Mouse (Mus musculus) MEL (cell line): Measurements from ENCODE around the gene Tsg101. TPM values are rescaled to one million over a fixed set of nuclear protein-coding genes. Genes with fewer than 3 reads are reported as not detected.

Experiments used
- DNase-seq: peaks from one replicate; pipeline ENCODE4 v3.0.0; 2011; ENCODE audit warnings: low read depth, low spot score
- H3K27ac ChIP-seq: 2 replicates; pipeline ENCODE4 v1.5.1; 2012; ENCODE audit warnings: low read depth, mild to moderate bottlenecking, control low read depth, low read length, moderate library complexity; ENCODE audit not compliant: control insufficient read depth
- H3K27me3 ChIP-seq, 2 experiments: fragments of 150-350 bp in 1 of 2; sonication (generic) in 1 of 2; 2 replicates each; pipeline ENCODE4 v1.6.1; 2012; ENCODE audit warnings: low read length in 2 of 2, mild to moderate bottlenecking in 2 of 2, improper control_type of control experiment in 1 of 2, moderate library complexity in 1 of 2; ENCODE audit not compliant: insufficient read depth in 2 of 2, control insufficient read depth in 1 of 2
- H3K36me3 ChIP-seq, 2 experiments: 2 replicates each; pipeline ENCODE4 v1.6.1; 2012 to 2014; ENCODE audit warnings: low read length in 2 of 2, improper control_type of control experiment in 1 of 2, inconsistent platforms in 1 of 2, mild to moderate bottlenecking in 1 of 2; ENCODE audit not compliant: insufficient read depth in 2 of 2, control insufficient read depth in 1 of 2
- H3K4me1 ChIP-seq, 2 experiments: fragments of 150-350 bp in 1 of 2; sonication (generic) in 1 of 2; 2 replicates each; pipeline ENCODE4 v1.6.1; 2012; ENCODE audit warnings: low read length in 2 of 2, improper control_type of control experiment in 1 of 2, mild to moderate bottlenecking in 1 of 2; ENCODE audit not compliant: insufficient read depth in 2 of 2, control insufficient read depth in 1 of 2
- H3K4me3 ChIP-seq, 2 experiments: fragments of 150-350 bp in 1 of 2; sonication (generic) in 1 of 2; 2 replicates each; pipeline ENCODE4 v1.5.1; 2012; ENCODE audit warnings: low read depth in 2 of 2, low read length in 2 of 2, mild to moderate bottlenecking in 2 of 2, moderate library complexity in 2 of 2, control low read depth in 1 of 2, improper control_type of control experiment in 1 of 2; ENCODE audit not compliant: control insufficient read depth in 1 of 2, insufficient read depth in 1 of 2
- H3K79me2 ChIP-seq: 2 replicates; pipeline ENCODE4 v1.6.1; 2012; ENCODE audit warnings: mild to moderate bottlenecking, low read length, moderate library complexity; ENCODE audit not compliant: control insufficient read depth, poor library complexity, insufficient read depth
- H3K9ac ChIP-seq: 2 replicates; pipeline ENCODE4 v1.6.1; 2012; ENCODE audit warnings: low read depth, mild to moderate bottlenecking, control low read depth, low read length, moderate library complexity; ENCODE audit not compliant: control insufficient read depth, poor library complexity, severe bottlenecking
- H3K9me3 ChIP-seq: fragments of 150-350 bp; sonication (generic); replicated peaks from 2 replicates; pipeline ENCODE4 v1.6.1; 2012; ENCODE audit warnings: mild to moderate bottlenecking, low read length, improper control_type of control experiment, moderate library complexity; ENCODE audit not compliant: insufficient read depth
- CHD1 ChIP-seq: IDR thresholded peaks from 2 replicates; pipeline ENCODE4 v1.6.1; 2012; ENCODE audit warnings: low read depth, mild to moderate bottlenecking, inconsistent platforms, low read length, improper control_type of control experiment
- CHD2 ChIP-seq: IDR thresholded peaks from 2 replicates; pipeline ENCODE4 v1.6.1; 2011; ENCODE audit warnings: low read length, improper control_type of control experiment
- CTCF ChIP-seq, 3 experiments: IDR thresholded peaks in 2 of 3; conservative IDR thresholded peaks in 1 of 3; 2 replicates each; pipeline ENCODE4 v1.5.1; 2011 to 2012; ENCODE audit warnings: low read length in 3 of 3, low read depth in 2 of 3, mild to moderate bottlenecking in 2 of 3, improper control_type of control experiment in 1 of 3, inconsistent platforms in 1 of 3, mixed read lengths in 1 of 3, moderate library complexity in 1 of 3; ENCODE audit not compliant: control insufficient read depth in 1 of 3, insufficient read depth in 1 of 3, poor library complexity in 1 of 3, severe bottlenecking in 1 of 3
- ELF1 ChIP-seq: IDR thresholded peaks from 2 replicates; pipeline ENCODE4 v1.6.1; 2014; ENCODE audit warnings: low read depth, mild to moderate bottlenecking, inconsistent platforms, low read length, improper control_type of control experiment, moderate library complexity
- GABPA ChIP-seq: IDR thresholded peaks from 2 replicates; pipeline ENCODE4 v1.6.1; 2012; ENCODE audit warnings: low read depth, mild to moderate bottlenecking, inconsistent platforms, low read length, improper control_type of control experiment, moderate library complexity
- GATA1 ChIP-seq: IDR thresholded peaks from 2 replicates; pipeline ENCODE4 v1.6.1; 2011; ENCODE audit warnings: low read depth, low read length, improper control_type of control experiment
- MAX ChIP-seq: IDR thresholded peaks from 2 replicates; pipeline ENCODE4 v1.6.1; 2011; ENCODE audit warnings: low read length, improper control_type of control experiment
- MYB ChIP-seq: IDR thresholded peaks from 2 replicates; pipeline ENCODE4 v1.6.1; 2011; ENCODE audit warnings: mild to moderate bottlenecking, low read depth, low read length, improper control_type of control experiment
- NRF1 ChIP-seq: IDR thresholded peaks from 2 replicates; pipeline ENCODE4 v1.6.1; 2014; ENCODE audit warnings: low read depth, mild to moderate bottlenecking, inconsistent platforms, low read length, improper control_type of control experiment, moderate library complexity; ENCODE audit not compliant: poor library complexity, insufficient read depth, severe bottlenecking
- TBP ChIP-seq: IDR thresholded peaks from 2 replicates; pipeline ENCODE4 v1.8.0; 2011; ENCODE audit warnings: low read depth, low read length, improper control_type of control experiment
- TCF12 ChIP-seq: IDR thresholded peaks from 2 replicates; pipeline ENCODE4 v1.6.1; 2014; ENCODE audit warnings: low read depth, mild to moderate bottlenecking, inconsistent platforms, low read length, improper control_type of control experiment, moderate library complexity
- USF2 ChIP-seq, 2 experiments: IDR thresholded peaks; 2 replicates each; pipeline ENCODE4 v1.6.1; 2011 to 2012; ENCODE audit warnings: improper control_type of control experiment in 2 of 2, low read length in 2 of 2, borderline replicate concordance in 1 of 2, inconsistent platforms in 1 of 2, low read depth in 1 of 2, mild to moderate bottlenecking in 1 of 2; ENCODE audit not compliant: insufficient read depth in 1 of 2
- ZC3H11A ChIP-seq: IDR thresholded peaks from 2 replicates; pipeline ENCODE4 v1.6.1; 2012; ENCODE audit warnings: low read depth, mild to moderate bottlenecking, inconsistent platforms, low read length, improper control_type of control experiment
- ZKSCAN1 ChIP-seq: IDR thresholded peaks from 2 replicates; pipeline ENCODE4 v1.6.1; 2012; ENCODE audit warnings: low read depth, mild to moderate bottlenecking, inconsistent platforms, low read length, improper control_type of control experiment, moderate library complexity
- ZMIZ1 ChIP-seq: IDR thresholded peaks from 2 replicates; pipeline ENCODE4 v1.6.1; 2012; ENCODE audit warnings: low read depth, mild to moderate bottlenecking, inconsistent platforms, low read length, improper control_type of control experiment, moderate library complexity
- ZNF384 ChIP-seq: IDR thresholded peaks from 2 replicates; pipeline ENCODE4 v1.6.1; 2012; ENCODE audit warnings: low read depth, mild to moderate bottlenecking, inconsistent platforms, low read length, improper control_type of control experiment
- polyA plus RNA-seq, 2 experiments: library from polyadenylated mRNA; stranded (reverse) in 1 of 2; unstranded in 1 of 2; fragments of >175 nt in 1 of 2; fragments of >200 nt in 1 of 2; gene quantifications; 2 replicates each; pipeline versions ENCODE4 v1.2.1 to v1.2.4; 2012; ENCODE audit warnings: low replicate concordance in 2 of 2, low read depth in 1 of 2; ENCODE audit not compliant: insufficient read length in 2 of 2, insufficient read depth in 1 of 2, missing spikeins in 1 of 2
- total RNA-seq: library from RNA; depleted of rRNA; stranded (reverse); fragments of 300-350 nt; gene quantifications from 2 replicates; pipeline ENCODE4 v1.2.3, GENCODE M21; 2012

Tsg101 gene
- total and polyA plus RNA-seq, 3 experiments, result 25.3 to 88.9 TPM; not detected in 1

GRCm38 (mm10) chr7:46840787-46841525 lies 78.8 kb downstream of the Tsg101 start, which contains the start of gene Ldha:
Gene Ldha, plus strand, starts transcription at chr7:46841475.
- peaks cover 0 to 14% of the 10 kb centered on the region in 2 experiments; a peak in 2 of 4 replicates for H3K36me3 ChIP-seq
- TF ChIP-seq ZC3H11A, result no peak
- TF ChIP-seq USF2 (IDR thresholded peaks at IDR 0.05; ENCODE audit: borderline replicate concordance in 1 of 2, insufficient read depth in 1 of 2, low read depth in 1 of 2, low read length in 2 of 2), result no peak
- no peak for TF ChIP-seq GABPA
- H3K4me1 ChIP-seq, result peaks cover 13 to 20% of the 10 kb centered on the region in 2 experiments
- H3K4me3 ChIP-seq, result no peak within 1 kb of the TSS
- no peaks in the 10 kb centered on the region for H3K9me3 ChIP-seq
- H3K27me3 ChIP-seq, result no peaks in the 10 kb centered on the region
- peaks cover 6% of the 10 kb centered on the region for H3K79me2 ChIP-seq
- DNase-seq, result no peak
- no peak within 1 kb of the TSS for H3K27ac ChIP-seq
- no peak within 1 kb of the TSS for H3K9ac ChIP-seq

DNA sequence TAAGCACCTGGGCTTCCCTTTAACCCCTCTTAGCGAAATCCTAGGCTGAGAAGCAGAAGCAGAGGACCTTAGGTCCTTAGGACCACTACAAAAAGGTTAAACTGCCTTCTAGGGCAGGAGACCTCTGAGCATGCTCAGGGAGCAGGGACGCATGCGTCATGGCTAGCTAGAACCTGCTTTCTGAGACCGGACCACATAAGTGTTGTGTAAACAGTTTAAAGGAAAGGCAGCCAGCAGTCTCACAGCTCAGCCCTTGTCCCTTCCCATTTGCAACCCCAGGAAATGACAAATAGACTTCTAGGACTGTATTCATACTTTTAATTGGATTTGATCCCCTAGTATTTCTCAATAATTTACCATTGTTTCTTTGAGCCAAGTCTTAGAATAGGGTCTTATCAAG lies 79.4 kb downstream of the Tsg101 start:
- TF ChIP-seq CHD1 (no peak), TCF12 (no peak), MAX (no peak), TBP (no peak), NRF1 (0 out of 2 replicates have a peak, but pooled peaks have one; percentile 28), GABPA (no peak), ZNF384 (no peak), ZMIZ1 (no peak), CTCF (IDR thresholded peaks at IDR 0.05 in 2 of 3, conservative IDR thresholded peaks at IDR 0.05 in 1 of 3; ENCODE audit: control insufficient read depth in 1 of 3, insufficient read depth in 1 of 3, low read depth in 2 of 3, low read length in 3 of 3, poor library complexity in 1 of 3, severe bottlenecking in 1 of 3) (no peak), ELF1 (no peak), ZKSCAN1 (no peak), CHD2 (no peak), ZC3H11A (no peak), GATA1 (0 out of 2 replicates have a peak, but pooled peaks have one; percentile 57), MYB (no peak)
- no peak for DNase-seq
- H3K27ac ChIP-seq, result no peak overlapping the region

More for the DNA sequence above, 79.4 kb downstream of the Tsg101 start:
- Histone ChIP-seq H3K9ac (no peak overlapping the region), H3K4me3 (no peak overlapping the region), H3K27me3 (no peaks in the 10 kb centered on the region), H3K9me3 (no peaks in the 10 kb centered on the region), H3K36me3 (peaks cover 0 to 14% of the 10 kb centered on the region in 2 experiments; a peak in 2 of 4 replicates), H3K4me1 (peaks cover 13 to 20% of the 10 kb centered on the region in 2 experiments), H3K79me2 (peaks cover under 1% of the 10 kb centered on the region; the same call in 1 of the 2 replicates)
